23 mouse cellular contexts compared by ENCODE assay signal in the genomic region with DNA sequence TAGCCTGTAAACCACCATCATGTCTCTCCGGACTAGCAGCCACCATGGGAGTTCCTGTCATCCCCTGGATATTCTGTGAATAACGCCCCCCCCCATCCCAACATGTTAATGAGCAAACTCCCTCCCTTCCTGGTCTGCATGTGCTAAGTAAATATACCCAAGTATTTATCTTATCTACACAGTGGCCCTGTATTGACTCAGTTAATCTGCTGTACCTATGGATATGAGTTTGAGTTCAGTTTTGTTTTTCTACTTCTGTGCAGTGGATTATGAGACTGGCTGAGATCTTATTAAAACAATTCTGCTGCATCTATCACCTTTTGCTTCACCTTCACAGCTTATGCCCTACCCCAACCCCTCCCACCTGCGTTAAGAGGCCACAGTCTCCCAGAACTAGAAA. TPM values are rescaled to one million over a fixed set of nuclear protein-coding genes. Genes with fewer than 3 reads are reported as not detected.
DNase-seq lines count a peak whose midpoint lies in the region; ATAC-seq and TF ChIP-seq lines count a peak whose summit lies in the region.
"Had no signal": no experiment of that assay in that cellular context is flagged by ENCODE, and none has a peak within 500 bp of the region (broad histone marks: within the 10 kb centered on the region; RNA-seq: fewer than 3 reads in every experiment).

No protein-coding gene starts in this region.

- H3K36me3 ChIP-seq in hindbrain, embryonic 12.5 days, result no peaks in the 10 kb centered on the region
- no peaks in the 10 kb centered on the region for H3K36me3 ChIP-seq in hindbrain, postnatal 0 days (ENCODE audit: insufficient read depth, low read length)
- no peaks in the 10 kb centered on the region for H3K36me3 ChIP-seq in neural tube, embryonic 11.5 days (ENCODE audit: control insufficient read depth, insufficient read depth, low read length)
- no peaks in the 10 kb centered on the region; the same call in 1 of the 2 replicates for H3K36me3 ChIP-seq in stomach, embryonic 14.5 days (ENCODE audit: control insufficient read depth, insufficient read depth, low read length)
- H3K36me3 ChIP-seq: heart, embryonic 13.5 days; limb, embryonic 15.5 days had no signal

- no peaks in the 10 kb centered on the region for H3K9me3 ChIP-seq in hindbrain, embryonic 12.5 days (replicated peaks)
- H3K9me3 ChIP-seq in hindbrain, postnatal 0 days (ENCODE audit: low read length), result no peaks in the 10 kb centered on the region
- no peaks in the 10 kb centered on the region for H3K9me3 ChIP-seq in neural tube, embryonic 11.5 days (ENCODE audit: control insufficient read depth, low read length)
- H3K9me3 ChIP-seq in stomach, embryonic 14.5 days (ENCODE audit: control insufficient read depth, low read depth, low read length), result no peaks in the 10 kb centered on the region
- H3K9me3 ChIP-seq: heart, embryonic 13.5 days; limb, embryonic 15.5 days had no signal

- no peak for TF ChIP-seq CTCF in hindbrain, postnatal 0 days (IDR thresholded peaks at IDR 0.05; ENCODE audit: low read depth)

- 3% methylated on average over 3 of the region's 3 CpGs for WGBS in hindbrain, embryonic 12.5 days
- 0% methylated on average over 3 of the region's 3 CpGs for whole genome bisulfite sequencing in hindbrain, postnatal 0 days
- WGBS in neural tube, embryonic 11.5 days, result 4% methylated on average over 3 of the region's 3 CpGs
- WGBS in stomach, embryonic 14.5 days, result 40% methylated on average over 3 of the region's 3 CpGs

- no peak overlapping the region for H3K4me3 ChIP-seq in hindbrain, embryonic 12.5 days
- H3K4me3 ChIP-seq in hindbrain, postnatal 0 days (ENCODE audit: low read length), result no peak overlapping the region
- H3K4me3 ChIP-seq in neural tube, embryonic 11.5 days (ENCODE audit: low read depth, low read length), result no peak overlapping the region
- H3K4me3 ChIP-seq in stomach, embryonic 14.5 days (ENCODE audit: low read depth, low read length), result no peak overlapping the region
- H3K4me3 ChIP-seq: heart, adult 2 months; heart, embryonic 13.5 days; limb, embryonic 15.5 days had no signal

- H3K27me3 ChIP-seq in hindbrain, embryonic 12.5 days, result peaks cover 96% of the 10 kb centered on the region
- peaks cover 88% of the 10 kb centered on the region for H3K27me3 ChIP-seq in hindbrain, postnatal 0 days (ENCODE audit: insufficient read depth, low read length)
- peaks cover 96% of the 10 kb centered on the region for H3K27me3 ChIP-seq in neural tube, embryonic 11.5 days (ENCODE audit: control insufficient read depth, insufficient read depth, low read length)
- peaks cover 12% of the 10 kb centered on the region for H3K27me3 ChIP-seq in stomach, embryonic 14.5 days (ENCODE audit: control insufficient read depth, insufficient read depth, low read length)

- no peaks in the 10 kb centered on the region for H3K4me1 ChIP-seq in hindbrain, embryonic 12.5 days
- H3K4me1 ChIP-seq in hindbrain, postnatal 0 days (ENCODE audit: insufficient read depth, low read length), result no peaks in the 10 kb centered on the region
- no peaks in the 10 kb centered on the region for H3K4me1 ChIP-seq in neural tube, embryonic 11.5 days (ENCODE audit: control insufficient read depth, insufficient read depth, low read length)
- H3K4me1 ChIP-seq in stomach, embryonic 14.5 days (ENCODE audit: control insufficient read depth, insufficient read depth, low read length), result 0 out of 2 replicates have a peak, but pooled peaks cover 7% of the 10 kb centered on the region

- no peak for DNase-seq in hindbrain, postnatal 0 days (ENCODE audit: low spot score)
- no peak for DNase-seq in neural tube, embryonic 11.5 days (ENCODE audit: low spot score)
- DNase-seq in neural tube, embryonic 10.5 days (ENCODE audit: extremely low spot score, low spot score), result no peak
- no peak for DNase-seq in left cerebral cortex, adult 9 months (ENCODE audit: low spot score in 2 of 2)
- no peak for DNase-seq in layer of hippocampus, postnatal 36 days
- DNase-seq: adrenal gland, postnatal 10 days; cerebellum, adult 18-20 months; cerebellum, postnatal 14 days; gastrocnemius, postnatal 36 days; heart, adult 2 months; heart, postnatal 14 days; kidney, adult 18-20 months; kidney, postnatal 4 days; lung, embryonic 14.5 days; right cerebral cortex, adult 18-20 months; right cerebral cortex, postnatal 4 days had no signal

- no peak overlapping the region for H3K9ac ChIP-seq in hindbrain, embryonic 12.5 days
- no peak overlapping the region for H3K9ac ChIP-seq in hindbrain, postnatal 0 days (replicated peaks; ENCODE audit: low read length)
- no peak overlapping the region for H3K9ac ChIP-seq in neural tube, embryonic 11.5 days (ENCODE audit: low read length)
- peak overlapping the region; percentile 21; the same call in 1 of the 2 replicates for H3K9ac ChIP-seq in stomach, embryonic 14.5 days (replicated peaks; ENCODE audit: low read depth, low read length)
- H3K9ac ChIP-seq: heart, embryonic 13.5 days; limb, embryonic 15.5 days; liver, embryonic 14.5 days; lung, embryonic 14.5 days had no signal

- 0 out of 2 replicates have a peak overlapping the region, but pooled peaks have one; percentile 16 for H3K4me2 ChIP-seq in hindbrain, embryonic 12.5 days (replicated peaks)
- H3K4me2 ChIP-seq in hindbrain, postnatal 0 days (ENCODE audit: low read depth, low read length), result no peak overlapping the region
- H3K4me2 ChIP-seq in neural tube, embryonic 11.5 days (ENCODE audit: low read depth), result peak overlapping the region; percentile 19
- H3K4me2 ChIP-seq in stomach, embryonic 14.5 days (replicated peaks; ENCODE audit: low read depth, low read length), result peak overlapping the region; percentile 23; the same call in 1 of the 2 replicates
- H3K4me2 ChIP-seq: heart, embryonic 13.5 days; limb, embryonic 15.5 days; lung, embryonic 14.5 days had no signal

- no peak overlapping the region for H3K27ac ChIP-seq in hindbrain, embryonic 12.5 days
- H3K27ac ChIP-seq in hindbrain, postnatal 0 days, result no peak overlapping the region
- H3K27ac ChIP-seq in neural tube, embryonic 11.5 days (ENCODE audit: low read depth, low read length), result 0 out of 2 replicates have a peak overlapping the region, but pooled peaks have one; percentile 14
- H3K27ac ChIP-seq in stomach, embryonic 14.5 days (ENCODE audit: low read length), result no peak overlapping the region
- H3K27ac ChIP-seq: heart, adult 2 months; heart, embryonic 13.5 days; limb, embryonic 15.5 days; liver, embryonic 14.5 days had no signal

- ATAC-seq in hindbrain, embryonic 12.5 days (ENCODE audit: low FRiP score), result no peak
- ATAC-seq in hindbrain, postnatal 0 days, result no peak
- no peak for ATAC-seq in neural tube, embryonic 11.5 days (ENCODE audit: insufficient read depth, low FRiP score, low TSS enrichment)
- ATAC-seq in stomach, embryonic 14.5 days (ENCODE audit: insufficient number of reproducible peaks, insufficient read depth, low FRiP score, low read depth), result peak; percentile 56
- ATAC-seq: activated CD4-positive, CD25-positive, alpha-beta regulatory T cell, adult 4 months had no signal

RNA-seq across cellular contexts. Expression of a gene that starts 7.8 kb away (rescaled TPM):
- 44.2 and 45.5 TPM in 2 replicates for polyA plus RNA-seq in hindbrain, embryonic 12.5 days (2016; fragmentation: Nextera tagmentation; extraction: Ambion mirVana)
- 16.9 and 21.8 TPM in 2 replicates for total RNA-seq in hindbrain, postnatal 0 days (2014; rRNA removed)
- 8.3 and 10.2 TPM in 2 replicates for polyA plus RNA-seq in hindbrain, postnatal 0 days (2015; fragmentation: Nextera tagmentation; extraction: Ambion mirVana)
- 111 and 136 TPM in 2 replicates for polyA plus RNA-seq in neural tube, embryonic 11.5 days (2014; fragmentation: Nextera tagmentation; extraction: Ambion mirVana)
- polyA plus RNA-seq in stomach, embryonic 14.5 days (2014; fragmentation: Nextera tagmentation; extraction: Ambion mirVana), result 51.8 and 54.2 TPM in 2 replicates
- not detected for total RNA-seq in layer of hippocampus, postnatal 36 days (2021)
- total RNA-seq: heart, adult 2 months; megakaryocyte, adult 5-6 weeks had no signal
- polyA plus RNA-seq: activated CD4-positive, CD25-positive, alpha-beta regulatory T cell, adult 4 months had no signal
